Mouse (Mus musculus) CH12.LX (cell line): ENCODE measurements around the gene Kcnh4. TPM values are rescaled to one million over a fixed set of nuclear protein-coding genes. Genes with fewer than 3 reads are reported as not detected.

Experiments used
- DNase-seq: peaks from one replicate; pipeline ENCODE4 v3.0.0-alpha.2; 2013; ENCODE audit errors: extremely low read depth
- H3K27ac ChIP-seq: 2 replicates; pipeline ENCODE4 v1.5.1; 2012; ENCODE audit warnings: low read depth, mild to moderate bottlenecking, control low read depth, moderate library complexity; ENCODE audit not compliant: insufficient read depth
- H3K27me3 ChIP-seq: replicated peaks from 2 replicates; pipeline ENCODE3; 2012; ENCODE audit warnings: inconsistent platforms
- H3K36me3 ChIP-seq, 2 experiments: replicated peaks in 1 of 2; 2 replicates each; pipeline versions ENCODE3 to v1.6.1; 2012; ENCODE audit warnings: inconsistent platforms in 1 of 2, low read length in 1 of 2, mild to moderate bottlenecking in 1 of 2, mixed read lengths in 1 of 2, moderate library complexity in 1 of 2; ENCODE audit not compliant: control insufficient read depth in 1 of 2, insufficient read depth in 1 of 2
- H3K4me1 ChIP-seq, 2 experiments: 2 replicates each; pipeline ENCODE4 v1.6.1; 2012; ENCODE audit warnings: inconsistent platforms in 1 of 2, moderate library complexity in 1 of 2; ENCODE audit not compliant: insufficient read depth in 2 of 2, control insufficient read depth in 1 of 2
- H3K4me2 ChIP-seq: 2 replicates; pipeline ENCODE4 v1.6.1; 2012; ENCODE audit warnings: low read depth, mild to moderate bottlenecking, control low read depth; ENCODE audit not compliant: poor library complexity, insufficient read depth, severe bottlenecking
- H3K4me3 ChIP-seq, 3 experiments: fragments of 150-350 bp in 1 of 3; sonication (generic) in 1 of 3; replicated peaks in 1 of 3; 2 replicates each; pipeline versions ENCODE3 to v1.5.1; 2011 to 2012; ENCODE audit warnings: low read depth in 2 of 3, low read length in 2 of 3, mild to moderate bottlenecking in 2 of 3, moderate library complexity in 2 of 3, control low read depth in 1 of 3, improper control_type of control experiment in 1 of 3, inconsistent platforms in 1 of 3, mixed read lengths in 1 of 3; ENCODE audit not compliant: poor library complexity in 1 of 3
- H3K79me2 ChIP-seq: replicated peaks from 2 replicates; pipeline ENCODE4 v1.6.1; 2012; ENCODE audit warnings: mild to moderate bottlenecking, moderate library complexity; ENCODE audit not compliant: control insufficient read depth, poor library complexity, insufficient read depth, severe bottlenecking; ENCODE audit errors: extremely low read depth
- H3K9ac ChIP-seq: 2 replicates; pipeline ENCODE4 v1.6.1; 2012; ENCODE audit warnings: low read depth, mild to moderate bottlenecking, control low read depth, moderate library complexity; ENCODE audit not compliant: insufficient read depth
- H3K9me3 ChIP-seq: replicated peaks from 2 replicates; pipeline ENCODE3; 2012; ENCODE audit warnings: low read length, inconsistent platforms, mixed read lengths
- BHLHE40 ChIP-seq: IDR thresholded peaks from 2 replicates; pipeline ENCODE4 v1.6.1; 2011; ENCODE audit warnings: mild to moderate bottlenecking, low read depth, low read length, improper control_type of control experiment
- CTCF ChIP-seq, 2 experiments: IDR thresholded peaks in 1 of 2; conservative IDR thresholded peaks in 1 of 2; 2 replicates each; pipeline ENCODE4 v1.5.1; 2011 to 2012; ENCODE audit warnings: low read depth in 2 of 2, low read length in 2 of 2, improper control_type of control experiment in 1 of 2, inconsistent platforms in 1 of 2, mild to moderate bottlenecking in 1 of 2, moderate library complexity in 1 of 2
- E2F4 ChIP-seq: IDR thresholded peaks from 2 replicates; pipeline ENCODE4 v1.6.1; 2011; ENCODE audit warnings: low read depth, low read length, improper control_type of control experiment; ENCODE audit not compliant: insufficient replicate concordance
- ELF1 ChIP-seq: IDR thresholded peaks from 2 replicates; pipeline ENCODE4 v1.6.1; 2014; ENCODE audit warnings: low read depth, mild to moderate bottlenecking, inconsistent platforms, low read length, improper control_type of control experiment
- ETS1 ChIP-seq: conservative IDR thresholded peaks from 2 replicates; pipeline ENCODE4 v1.6.1; 2012; ENCODE audit warnings: low read depth, mild to moderate bottlenecking, inconsistent platforms, low read length, improper control_type of control experiment, moderate library complexity
- IRF4 ChIP-seq: IDR thresholded peaks from 2 replicates; pipeline ENCODE4 v1.6.1; 2014; ENCODE audit warnings: low read depth, mild to moderate bottlenecking, inconsistent platforms, low read length, improper control_type of control experiment
- KAT2A ChIP-seq: IDR thresholded peaks from 2 replicates; pipeline ENCODE4 v1.6.1; 2012; ENCODE audit warnings: low read length, improper control_type of control experiment, inconsistent platforms; ENCODE audit not compliant: insufficient replicate concordance
- MAX ChIP-seq: IDR thresholded peaks from 2 replicates; pipeline ENCODE4 v1.6.1; 2011; ENCODE audit warnings: low read length, improper control_type of control experiment
- MXI1 ChIP-seq: IDR thresholded peaks from 2 replicates; pipeline ENCODE4 v1.6.1; 2011; ENCODE audit warnings: mild to moderate bottlenecking, low read depth, low read length, improper control_type of control experiment
- NELFE ChIP-seq: IDR thresholded peaks from 2 replicates; pipeline ENCODE4 v1.6.1; 2011; ENCODE audit warnings: low read depth, low read length, improper control_type of control experiment
- NRF1 ChIP-seq: IDR thresholded peaks from 2 replicates; pipeline ENCODE4 v1.6.1; 2014; ENCODE audit warnings: low read depth, mild to moderate bottlenecking, inconsistent platforms, low read length, improper control_type of control experiment, moderate library complexity
- RAD21 ChIP-seq: IDR thresholded peaks from 2 replicates; pipeline ENCODE4 v1.6.1; 2011; ENCODE audit warnings: low read depth, mild to moderate bottlenecking, low read length, improper control_type of control experiment, moderate library complexity
- SIN3A ChIP-seq: IDR thresholded peaks from 2 replicates; pipeline ENCODE4 v1.6.1; 2012; ENCODE audit warnings: low read length, improper control_type of control experiment, inconsistent platforms
- SMC3 ChIP-seq: IDR thresholded peaks from 2 replicates; pipeline ENCODE4 v1.6.1; 2011; ENCODE audit warnings: low read depth, low read length, improper control_type of control experiment
- TCF12 ChIP-seq: IDR thresholded peaks from 2 replicates; pipeline ENCODE4 v1.6.1; 2014; ENCODE audit warnings: low read depth, mild to moderate bottlenecking, inconsistent platforms, low read length, improper control_type of control experiment
- ZC3H11A ChIP-seq: IDR thresholded peaks from 2 replicates; pipeline ENCODE4 v1.6.1; 2012; ENCODE audit warnings: low read depth, mild to moderate bottlenecking, inconsistent platforms, low read length, improper control_type of control experiment
- dilution Hi-C: fragments of 300-500 bp; cut with MboI; formaldehyde crosslinking; loops from 2 replicates; pipeline ENCODE4 v1.14.3; 2020; ENCODE audit warnings: low sequenced_read_pairs; ENCODE audit not compliant: extremely low pct_unique_long_range_greater_than_20kb, extremely low pct_ligation_motif_present
- in situ Hi-C: fragments of 300-500 bp; cut with MboI; formaldehyde crosslinking; loops from 3 replicates; pipeline ENCODE4 v1.14.3; 2019; ENCODE audit warnings: low sequenced_read_pairs, low pct_ligation_motif_present, low pct_unique_long_range_greater_than_20kb, mixed read lengths
- polyA plus RNA-seq: library from polyadenylated mRNA; unstranded; fragments of >175 nt; gene quantifications from 2 replicates; pipeline ENCODE4 v1.2.1, GENCODE M21; 2012; ENCODE audit warnings: low read depth; ENCODE audit not compliant: insufficient read length
- total RNA-seq, 2 experiments: library from RNA; depleted of rRNA; stranded (reverse); fragments of 300-350 nt in 1 of 2; fragments of >200 nt in 1 of 2; gene quantifications; 2 replicates each; pipeline ENCODE4 v1.2.3; 2012 to 2014

The Kcnh4 gene
- total and polyA plus RNA-seq, 3 experiments: 0.87 to 4.0 (median 2.2) TPM

DNA sequence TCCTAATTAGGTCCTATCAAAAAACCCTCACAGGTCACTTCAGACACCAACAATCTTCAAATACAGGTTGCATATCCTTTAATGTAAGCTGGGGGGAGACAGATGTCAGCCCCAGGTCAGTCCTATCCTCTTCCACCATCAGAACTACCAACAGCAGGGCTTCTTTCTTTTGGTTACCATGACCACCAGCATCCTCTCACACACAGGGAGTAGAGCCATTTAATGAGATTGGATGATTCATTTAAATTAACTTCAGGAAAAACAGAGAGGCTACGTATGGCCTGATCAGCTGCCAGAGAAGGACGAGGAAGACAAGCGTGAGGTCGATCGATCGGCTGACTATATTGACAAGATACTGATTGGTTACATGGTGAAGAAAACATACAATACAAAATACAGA lies 44.8 kb downstream of the Kcnh4 start:
- dilution Hi-C loops (no loop called here), in situ Hi-C loops (no loop called here)
- Histone ChIP-seq H3K4me3 (no peak overlapping the region), H3K79me2 (peaks cover 4% of the 10 kb centered on the region; the same call in 1 of the 2 replicates), H3K27me3 (no peaks in the 10 kb centered on the region), H3K4me1 (peaks cover 11 to 22% of the 10 kb centered on the region in 2 experiments), H3K36me3 (peaks cover 62 to 83% of the 10 kb centered on the region in 2 experiments), H3K9me3 (no peaks in the 10 kb centered on the region), H3K4me2 (no peak overlapping the region), H3K9ac (no peak overlapping the region), H3K27ac (no peak overlapping the region)
- no peak for DNase-seq
- TF ChIP-seq MXI1: no peak
- no peak for TF ChIP-seq ELF1
- no peak for TF ChIP-seq IRF4
- TF ChIP-seq RAD21: no peak
- no peak for TF ChIP-seq NELFE
- TF ChIP-seq ETS1: no peak
- no peak for TF ChIP-seq KAT2A
- no peak for TF ChIP-seq BHLHE40

DNA sequence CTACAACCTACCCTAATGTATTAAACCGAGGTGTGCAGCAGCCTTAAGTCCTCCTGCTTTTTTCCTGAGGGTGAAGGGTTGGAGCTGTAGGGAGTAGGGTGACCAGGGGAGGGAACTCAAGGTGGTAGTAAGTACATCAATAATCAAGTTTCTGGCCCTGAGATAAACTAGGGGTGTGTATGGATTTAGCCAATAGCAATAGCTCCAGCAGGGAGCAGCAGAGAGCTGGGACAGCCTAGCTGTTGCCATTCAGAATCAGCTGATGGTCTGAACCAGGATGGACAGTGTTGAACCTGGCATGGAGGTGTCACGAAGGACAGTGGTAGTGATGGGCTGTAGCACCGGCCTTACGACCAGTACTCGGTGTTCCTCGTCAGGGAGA lies 45.2 kb downstream of the Kcnh4 start:
- dilution Hi-C loops: no loop called here
- TF ChIP-seq RAD21 (peak; percentile 85), TCF12 (0 out of 2 replicates have a peak, but pooled peaks have one; percentile 25), ZC3H11A (no peak; the same call in none of the 2 replicates), MAX (no peak), CTCF (conservative IDR thresholded peaks at IDR 0.05 in 1 of 2, IDR thresholded peaks at IDR 0.05 in 1 of 2; ENCODE audit: low read depth in 2 of 2, low read length in 2 of 2) (peak; percentile 77 to 92), SMC3 (peak; percentile 84), SIN3A (peak; percentile 62; the same call in 1 of the 2 replicates), NRF1 (0 out of 2 replicates have a peak, but pooled peaks have one; percentile 40), E2F4 (no peak), ETS1 (peak; percentile 25; the same call in 1 of the 2 replicates)
- TF ChIP-seq, all 38 proteins: peak for 7
- Histone ChIP-seq H3K9me3 (no peaks in the 10 kb centered on the region), H3K4me2 (no peak overlapping the region), H3K36me3 (peaks cover 60 to 82% of the 10 kb centered on the region in 2 experiments), H3K4me3 (no peak overlapping the region), H3K79me2 (peaks cover 4% of the 10 kb centered on the region; the same call in 1 of the 2 replicates), H3K9ac (no peak overlapping the region), H3K27me3 (no peaks in the 10 kb centered on the region), H3K4me1 (peaks cover 9 to 20% of the 10 kb centered on the region in 2 experiments), H3K27ac (no peak overlapping the region)
- in situ Hi-C loops: no loop called here
- DNase-seq: peak; percentile 77
